Mouse (Mus musculus) thymus, adult 2 months (tissue): ENCODE measurements at regions not wholly inside any gene's neighbourhood (a gene's known extent, or its start where the extent isn't known, plus 50 kb on each side); places are given as distances from the start of the nearest gene placed in this dataset.

ENCODE experiments used
- DNase-seq: peaks from one replicate; pipeline ENCODE4 v3.0.0; 2021
- H3K27ac ChIP-seq: fragments of 200-500 bp; 2 replicates; pipeline ENCODE4 v1.5.1; 2012; ENCODE audit warnings: low read length, control low read depth; ENCODE audit not compliant: control insufficient read depth, insufficient read depth
- H3K27me3 ChIP-seq: fragments of 200-500 bp; 2 replicates; pipeline ENCODE4 v1.6.1; 2012; ENCODE audit warnings: mild to moderate bottlenecking, low read length, moderate library complexity, mixed read lengths; ENCODE audit not compliant: control insufficient read depth, insufficient read depth
- H3K36me3 ChIP-seq: fragments of 200-500 bp; 2 replicates; pipeline ENCODE4 v1.6.1; 2012; ENCODE audit warnings: mild to moderate bottlenecking, low read length, moderate library complexity; ENCODE audit not compliant: control insufficient read depth, insufficient read depth
- H3K4me1 ChIP-seq: fragments of 200-500 bp; replicated peaks from 2 replicates; pipeline ENCODE4 v1.6.1; 2012; ENCODE audit warnings: low read length; ENCODE audit not compliant: control insufficient read depth, insufficient read depth
- H3K4me3 ChIP-seq: fragments of 200-500 bp; 2 replicates; pipeline ENCODE4 v1.5.1; 2012; ENCODE audit warnings: mild to moderate bottlenecking, low read length, control low read depth, moderate library complexity; ENCODE audit not compliant: control insufficient read depth, insufficient read depth
- CTCF ChIP-seq: fragments of 200-500 bp; IDR thresholded peaks from 2 replicates; pipeline ENCODE4 v1.5.1; 2012; ENCODE audit warnings: mild to moderate bottlenecking, control low read depth, low read length, moderate library complexity, borderline replicate concordance; ENCODE audit not compliant: control insufficient read depth, poor library complexity, insufficient read depth; ENCODE audit errors: extremely low read depth
- POLR2A ChIP-seq: fragments of 200-500 bp; IDR thresholded peaks from 2 replicates; pipeline ENCODE4 v1.6.1; 2012; ENCODE audit warnings: mild to moderate bottlenecking, low read length, control low read depth, moderate library complexity; ENCODE audit not compliant: control insufficient read depth, poor library complexity, insufficient read depth; ENCODE audit errors: extremely low read depth
- WGBS: fragments of 180-500 bp; shearing (Covaris S2); methylation state at CpG from one replicate; pipeline ENCODE4 v1.1.7; 2018; 5-methylcytosine and 5-hydroxymethylcytosine counted together

- 93% methylated on average over 12 of the region's 12 CpGs for WGBS
- Histone ChIP-seq H3K4me1 (peaks cover 4% of the 10 kb centered on the region; the same call in 1 of the 2 replicates), H3K27me3 (no peaks in the 10 kb centered on the region), H3K27ac (no peak overlapping the region), H3K4me3 (no peak overlapping the region), H3K36me3 (no peaks in the 10 kb centered on the region)
- TF ChIP-seq POLR2A, result no peak
- no peak for TF ChIP-seq CTCF
- no peak for DNase-seq
These were observed 121.7 kb upstream of the Cmc1 start for GRCm38 (mm10) chr9:118271681-118272080.

- 48% methylated on average over 11 of the region's 11 CpGs for WGBS
These were observed 122.9 kb upstream of the Cmc1 start for GRCm38 (mm10) chr9:118272713-118273407.

DNA sequence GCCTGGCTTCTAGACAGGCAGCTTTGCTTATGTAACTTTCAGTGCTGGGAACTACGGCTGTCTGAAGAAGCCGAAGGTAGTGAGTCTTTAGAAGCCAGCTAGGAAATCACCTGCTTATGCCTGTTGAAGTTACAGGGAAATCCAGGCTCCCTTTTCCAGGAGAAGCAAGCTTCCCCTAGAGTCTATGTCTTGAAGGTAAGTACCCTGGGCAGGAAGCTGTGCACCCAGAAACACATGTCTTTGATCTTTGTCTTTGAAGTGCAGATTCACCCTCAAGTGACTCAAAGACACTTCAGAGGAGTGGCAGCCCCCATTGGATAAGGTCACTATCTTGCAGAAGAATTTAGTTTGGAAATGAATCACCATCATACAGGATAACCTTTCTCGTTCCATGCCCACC, 135.5 kb upstream of the Cmc1 start:
- Histone ChIP-seq H3K4me1 (no peaks in the 10 kb centered on the region), H3K27me3 (no peaks in the 10 kb centered on the region), H3K4me3 (no peak overlapping the region), H3K27ac (no peak overlapping the region), H3K36me3 (no peaks in the 10 kb centered on the region)
- WGBS, result 78% methylated on average over 3 of the region's 3 CpGs
- no peak for TF ChIP-seq POLR2A
- no peak for TF ChIP-seq CTCF
- DNase-seq, result no peak

More at GRCm38 (mm10) chr9:118272713-118273407, 122.9 kb upstream of the Cmc1 start:
- H3K4me3 ChIP-seq, result no peak overlapping the region
- H3K27me3 ChIP-seq, result no peaks in the 10 kb centered on the region
- TF ChIP-seq CTCF, result no peak
- TF ChIP-seq POLR2A, result no peak
- no peak overlapping the region for H3K27ac ChIP-seq
- H3K4me1 ChIP-seq, result peaks cover 4% of the 10 kb centered on the region; the same call in 1 of the 2 replicates
- H3K36me3 ChIP-seq, result no peaks in the 10 kb centered on the region
- DNase-seq, result no peak

GRCm38 (mm10) chr9:118287606-118288005, 137.6 kb upstream of the Cmc1 start:
- Histone ChIP-seq H3K4me1 (no peaks in the 10 kb centered on the region), H3K36me3 (no peaks in the 10 kb centered on the region), H3K27ac (no peak overlapping the region), H3K27me3 (no peaks in the 10 kb centered on the region), H3K4me3 (no peak overlapping the region)
- TF ChIP-seq POLR2A (no peak), CTCF (no peak)
- WGBS, result 89% methylated on average over 9 of the region's 9 CpGs
- DNase-seq, result no peak

DNA sequence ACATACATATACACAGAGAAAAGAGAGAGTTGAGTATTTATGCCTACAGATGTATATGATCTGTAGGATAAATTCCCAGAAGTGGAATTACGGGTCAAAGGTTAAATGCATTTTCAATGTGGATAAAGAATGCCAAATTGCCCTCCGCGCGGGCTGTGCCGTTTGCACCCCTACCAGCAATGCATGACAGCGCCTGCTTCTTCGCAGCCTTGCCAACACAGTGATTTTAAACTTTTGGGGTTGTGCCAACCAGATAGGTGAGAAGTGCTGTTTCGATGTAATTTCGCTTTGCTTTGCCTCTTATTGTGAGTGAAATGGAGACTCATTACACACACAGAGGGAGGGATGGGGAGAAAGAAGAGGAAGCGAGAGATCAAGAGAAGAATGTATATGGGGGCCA, 142.9 kb upstream of the Cmc1 start:
- no peak overlapping the region for H3K27ac ChIP-seq
- 93% methylated on average over 10 of the region's 10 CpGs for WGBS
- no peaks in the 10 kb centered on the region for H3K36me3 ChIP-seq
- H3K4me3 ChIP-seq, result no peak overlapping the region
- no peaks in the 10 kb centered on the region for H3K4me1 ChIP-seq
- no peak for TF ChIP-seq POLR2A
- TF ChIP-seq CTCF, result no peak
- no peaks in the 10 kb centered on the region for H3K27me3 ChIP-seq
- no peak for DNase-seq

- 92% methylated on average over 8 of the region's 8 CpGs for WGBS
- TF ChIP-seq CTCF (no peak), POLR2A (no peak)
- Histone ChIP-seq H3K36me3 (no peaks in the 10 kb centered on the region), H3K4me3 (no peak overlapping the region), H3K27ac (no peak overlapping the region), H3K4me1 (no peaks in the 10 kb centered on the region), H3K27me3 (no peaks in the 10 kb centered on the region)
- no peak for DNase-seq
These were observed 144.0 kb upstream of the Cmc1 start for GRCm38 (mm10) chr9:118294011-118294410.
